Mouse (Mus musculus): ENCODE data around the gene Mrpl36.

- TF ChIP-seq POLR2A (IDR thresholded peaks at IDR 0.05; ENCODE audit: extremely low read depth, insufficient read depth, low read length): no peak
- 0 out of 2 replicates have a peak, but pooled peaks have one; percentile 12 for TF ChIP-seq CTCF (IDR thresholded peaks at IDR 0.05; ENCODE audit: extremely low read depth, insufficient read depth, low read length)
Observed at GRCm38 (mm10) chr13:73351910-73352309, 23.6 kb downstream of the Mrpl36 start.
